Mouse (Mus musculus) cerebral cortex, adult 2 months (tissue): ENCODE measurements around the gene Smdt1.

Source experiments
- WGBS: fragments of 180-500 bp; shearing (Covaris S2); methylation state at CpG from one replicate; pipeline ENCODE4 v1.1.7; 2018; 5-methylcytosine and 5-hydroxymethylcytosine counted together

The Smdt1 gene

GRCm38 (mm10) chr15:82338593-82339112 lies at the start of gene Smdt1, which contains the start of the genes Naga and Pheta2:
Gene Smdt1, plus strand, starts transcription at chr15:82338959.
Gene Naga, minus strand, starts transcription at chr15:82338925.
Gene Pheta2, plus strand, starts transcription at chr15:82338942.
- WGBS = under 1% methylated on average over 41 of the region's 41 CpGs

DNA sequence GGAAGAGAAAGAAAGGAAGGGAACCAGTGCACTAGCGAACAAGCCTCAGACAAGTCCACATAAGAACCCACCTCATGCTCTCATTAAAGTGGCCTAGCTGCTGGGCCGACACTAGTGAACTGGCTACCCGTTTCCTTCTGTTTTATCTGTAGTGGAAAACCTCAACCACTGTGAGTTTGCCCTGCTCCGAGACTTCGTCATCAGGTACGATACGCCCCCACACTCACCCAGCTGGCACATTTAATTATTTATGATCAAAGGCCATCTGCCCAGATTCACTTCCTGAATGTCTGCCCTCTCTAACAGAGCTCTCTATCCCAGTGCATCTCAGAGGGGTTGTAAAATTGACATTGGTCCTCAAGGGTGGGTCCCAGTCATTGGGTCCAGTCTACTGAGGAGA lies 48.5 kb upstream of the Smdt1 start:
- 79% methylated on average over 7 of the region's 7 CpGs for WGBS

DNA sequence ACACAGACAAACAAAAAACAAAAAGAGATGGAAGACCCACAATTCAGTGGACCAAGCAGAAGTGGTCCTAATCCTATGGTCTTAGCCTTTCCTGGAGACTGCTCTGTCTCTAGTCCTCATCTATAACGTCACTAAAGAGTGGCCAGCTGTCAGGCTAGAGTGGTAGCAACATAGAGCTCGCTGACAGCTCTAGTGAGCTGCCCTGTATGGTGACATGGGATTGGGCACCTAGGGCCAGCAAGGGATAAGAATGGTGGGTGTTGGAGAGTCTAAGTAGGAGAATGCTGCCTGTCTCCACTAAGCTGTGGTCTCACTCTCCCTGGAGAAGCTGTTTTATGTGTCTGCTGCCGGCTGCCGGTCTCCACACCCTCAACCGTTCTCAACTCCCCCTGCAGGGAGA lies 45.9 kb upstream of the Smdt1 start:
- 37% methylated on average over 5 of the region's 5 CpGs for WGBS

DNA sequence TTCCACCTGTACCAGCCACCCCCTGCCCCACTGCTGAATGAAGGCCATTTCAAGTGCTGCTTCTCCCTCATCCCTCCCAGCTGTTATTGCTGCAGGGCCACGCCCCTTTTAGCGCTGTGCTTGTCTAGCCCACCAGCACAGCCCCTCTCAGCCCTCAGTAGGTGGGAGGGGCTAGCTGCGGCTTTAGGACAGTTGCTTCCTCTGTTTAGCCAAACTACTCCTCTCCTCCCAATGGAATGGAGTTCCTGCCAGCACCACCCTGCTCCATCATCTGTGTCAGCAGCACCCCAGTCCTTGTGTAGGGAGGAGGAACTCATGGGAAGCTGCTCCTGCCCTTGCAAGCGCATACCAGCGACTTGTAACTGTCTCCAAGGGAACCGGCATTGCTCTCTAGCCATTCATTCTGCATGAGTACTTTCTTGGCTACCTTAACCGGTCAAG lies 45.5 kb upstream of the Smdt1 start:
- WGBS = 6% methylated on average over 7 of the region's 7 CpGs

DNA sequence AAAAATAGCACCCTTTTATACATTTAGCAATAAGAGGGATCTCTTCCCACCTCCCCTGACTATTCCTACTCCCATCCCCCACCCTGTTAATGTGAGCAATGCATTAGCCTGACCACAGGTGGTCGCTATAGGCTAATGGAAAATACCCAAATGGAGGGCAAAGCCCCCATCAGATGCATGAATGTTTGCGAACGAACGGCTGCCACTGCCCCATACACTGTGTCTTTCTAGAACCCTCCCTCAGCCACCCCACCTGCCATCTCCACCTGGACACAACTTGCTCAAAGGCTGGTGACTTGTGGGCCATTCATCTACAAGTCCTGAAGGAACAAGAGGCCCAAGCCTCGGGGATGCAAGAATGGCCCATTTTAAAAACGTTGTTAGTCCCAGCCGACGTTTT lies 44.7 kb upstream of the Smdt1 start:
- WGBS = 13% methylated on average over 8 of the region's 8 CpGs

DNA sequence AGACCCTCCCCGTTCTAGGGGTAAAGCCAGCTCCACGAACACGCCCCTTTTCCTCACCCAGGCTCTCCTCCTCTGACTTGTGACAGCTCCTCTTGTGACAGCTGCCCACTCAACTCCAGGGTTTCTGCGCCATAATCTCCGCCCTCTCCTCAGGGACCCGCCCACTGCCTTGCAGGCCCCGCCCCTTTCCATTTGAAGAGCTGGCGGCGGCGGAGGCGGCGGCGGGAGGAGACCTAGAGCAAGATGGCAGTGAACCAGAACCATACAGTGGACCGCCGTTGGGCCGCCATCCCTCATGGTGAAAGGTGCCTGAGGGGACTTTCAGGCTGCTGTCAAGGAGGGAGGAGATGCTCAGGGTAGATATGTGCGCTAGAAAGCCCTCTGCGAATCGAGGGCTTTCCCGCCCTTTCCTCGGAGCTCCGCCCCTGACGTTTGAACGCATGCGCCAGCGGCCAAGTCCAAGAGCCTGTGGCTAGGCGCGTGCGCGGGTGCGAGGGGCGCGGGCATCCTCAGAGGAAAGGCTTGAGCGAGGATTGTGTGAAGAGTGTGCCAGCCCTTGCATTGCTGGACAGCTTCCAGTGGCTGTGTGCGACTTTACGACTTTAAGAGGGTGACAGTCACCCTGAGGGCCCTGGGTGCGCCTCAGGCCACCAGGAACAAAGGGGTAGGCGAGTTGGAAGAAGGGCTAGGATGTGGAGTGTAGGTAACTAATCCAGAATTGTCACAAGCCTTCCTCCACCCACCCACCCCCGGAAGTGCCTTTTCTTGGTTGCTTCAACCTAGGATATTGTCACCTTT lies 39.8 kb upstream of the Smdt1 start, which contains the start of gene Wbp2nl:
TSS of gene Wbp2nl (plus strand) at position 191 of the 798 bp plus-strand sequence.
- 57% methylated on average over 39 of the region's 39 CpGs for WGBS

DNA sequence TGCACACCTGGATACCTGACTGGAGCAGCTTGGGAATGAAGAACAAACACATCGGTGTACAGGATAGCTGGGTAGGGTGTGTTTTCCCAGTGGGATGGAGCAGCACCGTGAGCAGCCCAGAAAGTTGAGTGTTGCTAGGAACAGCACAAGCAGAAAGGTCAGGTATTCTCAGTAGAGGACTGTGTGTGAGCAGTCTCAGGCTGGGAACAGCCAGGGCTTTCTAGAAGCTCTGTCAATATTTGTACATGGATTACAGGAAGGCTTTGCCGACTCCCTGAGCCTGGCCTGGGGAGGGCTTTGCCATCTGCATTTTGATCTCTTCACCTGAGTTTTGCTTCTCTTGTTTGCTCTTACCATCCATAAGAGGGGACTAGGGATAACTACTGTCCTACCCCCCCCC lies 31.7 kb upstream of the Smdt1 start:
- WGBS = 76% methylated on average over 3 of the region's 3 CpGs

GRCm38 (mm10) chr15:82308416-82308815 lies 30.3 kb upstream of the Smdt1 start:
- 86% methylated on average over 3 of the region's 3 CpGs for WGBS

DNA sequence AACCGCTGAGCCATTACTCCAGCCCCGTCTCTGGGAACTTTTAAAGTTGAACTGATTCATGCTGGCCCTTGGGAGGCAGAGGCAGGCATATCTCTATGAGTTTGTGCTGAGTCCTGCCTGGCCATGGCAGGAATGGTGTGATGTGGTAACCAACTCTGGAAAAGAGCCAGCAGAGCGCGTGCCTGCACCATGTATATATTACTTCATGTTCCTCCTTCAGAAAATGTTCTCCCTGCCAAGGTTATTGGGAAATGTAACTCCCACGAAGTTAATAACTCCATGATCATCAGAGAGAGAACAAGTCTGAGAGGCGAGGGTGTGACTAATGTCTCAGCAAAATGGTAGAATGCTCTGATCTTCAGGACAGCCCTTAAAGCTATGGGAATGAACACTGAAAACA lies 20.9 kb upstream of the Smdt1 start:
- 86% methylated on average over 6 of the region's 6 CpGs for WGBS

DNA sequence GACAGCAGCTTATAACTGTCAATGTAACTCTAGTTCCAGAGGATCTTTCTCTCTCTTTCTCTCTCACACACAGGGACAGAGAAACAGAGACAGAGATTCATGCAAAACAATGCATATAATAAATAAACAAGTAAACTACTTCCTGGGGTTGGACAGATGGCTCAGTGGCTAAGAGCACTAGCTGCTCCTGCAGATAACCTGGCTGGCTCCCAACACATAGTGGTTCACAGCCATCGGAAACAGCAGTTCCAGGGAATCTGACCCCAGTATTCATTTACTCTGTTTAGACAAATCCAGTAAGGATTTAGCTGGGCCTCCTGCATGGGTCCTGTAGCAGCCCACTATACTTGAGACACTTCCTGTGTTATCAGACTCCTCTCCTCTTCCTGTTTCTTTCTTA lies 19.1 kb upstream of the Smdt1 start:
- 56% methylated on average over 1 of the region's 1 CpGs for WGBS

DNA sequence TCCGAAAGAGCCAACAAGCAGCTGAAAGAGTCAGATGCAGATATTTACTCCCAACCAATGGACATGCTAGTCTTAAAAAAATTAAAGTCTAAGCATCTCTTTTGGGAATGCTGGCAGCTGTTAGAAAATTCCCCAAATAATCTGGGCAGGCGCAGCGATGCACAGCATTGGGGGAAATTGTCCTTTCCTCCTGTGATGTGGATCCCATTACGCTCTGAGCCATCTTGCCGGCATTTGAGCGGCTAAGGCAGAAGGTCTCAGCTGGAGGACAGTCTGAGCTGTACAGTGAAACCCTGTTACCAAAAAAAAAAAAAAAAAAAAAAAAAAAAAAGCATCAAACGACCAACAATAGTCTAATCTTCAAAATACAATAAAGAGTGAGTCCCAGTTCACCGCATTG lies 16.6 kb upstream of the Smdt1 start:
- 72% methylated on average over 8 of the region's 8 CpGs for whole genome bisulfite sequencing

DNA sequence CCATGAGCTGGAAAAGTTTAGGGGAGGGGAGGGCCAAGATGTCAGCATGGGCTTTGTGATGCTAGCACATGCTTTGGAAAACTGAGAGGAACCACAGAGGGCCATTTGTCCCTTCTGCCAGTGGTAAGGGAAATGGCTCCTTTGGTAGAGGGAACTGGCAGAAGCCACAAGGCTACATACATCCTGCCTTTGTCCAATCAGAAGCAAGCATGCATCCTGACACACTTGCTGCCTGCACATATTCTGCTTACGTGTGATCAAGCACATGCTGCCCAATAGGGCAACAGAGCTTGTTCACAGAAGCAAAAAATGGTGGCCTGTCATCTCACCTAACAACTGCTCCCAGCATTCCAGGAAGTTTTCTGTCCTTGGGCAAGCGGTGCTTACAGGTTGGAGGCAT lies 13.4 kb upstream of the Smdt1 start:
- 78% methylated on average over 2 of the region's 2 CpGs for WGBS

DNA sequence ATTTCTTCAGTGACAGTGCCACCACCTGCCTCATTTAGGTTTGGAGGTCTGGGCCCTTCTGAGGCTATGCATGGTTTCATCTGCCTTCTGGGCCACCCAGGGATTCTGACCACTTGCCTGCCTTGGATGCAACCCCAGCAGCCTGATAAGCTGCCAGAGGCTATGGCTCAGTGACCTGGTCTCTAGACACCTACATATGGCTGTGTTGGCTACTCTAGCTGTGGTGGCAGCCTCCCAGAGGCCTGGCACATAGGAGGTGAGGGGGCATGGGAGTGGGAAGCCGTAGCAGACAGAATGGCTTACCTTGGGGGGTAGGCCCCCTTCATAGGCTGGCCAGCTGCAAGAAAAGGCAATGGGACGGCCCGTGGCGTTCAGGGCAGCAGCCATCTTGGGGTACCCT lies 3.6 kb upstream of the Smdt1 start:
- 99% methylated on average over 4 of the region's 4 CpGs for WGBS

GRCm38 (mm10) chr15:82336629-82337028 lies 2.1 kb upstream of the Smdt1 start:
- WGBS = 85% methylated on average over 12 of the region's 12 CpGs

DNA sequence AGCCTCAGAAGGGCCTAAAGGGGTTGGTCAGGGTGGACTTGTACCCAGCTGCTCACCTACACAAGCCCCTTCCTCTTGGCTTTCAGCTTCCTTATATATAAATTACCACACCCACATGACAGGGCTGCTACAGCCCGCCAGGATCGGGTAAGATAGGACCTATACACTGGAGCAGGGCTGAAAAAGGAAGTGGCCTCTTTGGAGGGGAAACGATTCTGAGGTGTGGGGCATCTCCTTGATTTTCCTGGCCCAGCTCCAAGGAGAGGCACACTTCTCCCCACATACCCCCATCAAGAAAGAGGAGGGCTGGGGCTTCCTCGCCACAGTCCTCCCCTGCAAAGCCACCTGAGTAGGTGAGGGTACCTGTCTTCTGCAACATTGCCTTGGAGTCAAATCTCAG lies 884 bp upstream of the Smdt1 start:
- 24% methylated on average over 4 of the region's 4 CpGs for WGBS

DNA sequence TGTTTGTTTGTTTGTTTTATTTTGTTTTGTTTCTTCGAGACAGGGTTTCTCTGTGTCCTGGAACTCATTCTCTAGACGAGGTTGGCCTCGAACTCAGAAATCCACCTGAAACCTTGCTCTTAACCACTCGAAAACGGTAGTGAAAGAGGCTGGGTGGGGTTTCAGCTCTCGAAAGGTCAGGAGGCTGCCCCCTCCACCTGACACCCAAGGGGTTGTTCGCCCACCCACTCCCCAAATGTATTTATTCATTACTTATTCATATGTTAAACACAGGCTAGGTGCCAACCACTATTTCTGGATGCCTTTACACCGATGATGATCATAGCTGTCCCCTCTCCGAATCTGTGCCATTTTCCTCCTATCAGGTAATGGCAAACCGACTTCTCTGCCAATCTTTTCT lies 391 bp downstream of the Smdt1 start:
- 47% methylated on average over 10 of the region's 10 CpGs for WGBS

- 86% methylated on average over 8 of the region's 8 CpGs for WGBS
These were observed 985 bp downstream of the Smdt1 start for GRCm38 (mm10) chr15:82339634-82340254.

- WGBS = 59% methylated on average over 21 of the region's 21 CpGs
These were observed 1.8 kb downstream of the Smdt1 start for GRCm38 (mm10) chr15:82340414-82341035.

DNA sequence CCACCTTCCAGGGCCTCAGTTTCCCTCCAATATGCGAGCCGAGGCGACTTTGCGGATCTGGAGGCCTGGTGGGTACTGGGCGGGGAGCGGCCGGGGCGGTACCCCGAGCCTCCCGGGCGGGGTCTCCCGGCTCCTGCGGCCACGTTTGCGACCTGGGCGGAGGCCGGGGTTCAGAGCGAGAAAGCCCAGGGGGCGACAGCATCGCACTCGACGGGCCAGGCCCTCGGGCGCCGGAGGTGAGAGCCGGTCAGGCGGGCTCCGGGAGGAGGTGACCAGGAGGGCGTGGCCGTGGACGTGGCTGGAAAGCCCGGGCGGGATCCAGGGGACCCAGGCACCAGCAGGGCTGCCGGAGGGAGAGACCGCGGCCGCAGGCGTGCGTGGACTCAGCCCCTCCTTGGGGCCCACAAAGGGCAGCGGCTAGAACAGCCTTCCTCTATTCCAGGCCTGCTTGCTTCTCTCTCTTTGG lies 2.3 kb downstream of the Smdt1 start:
- 18% methylated on average over 38 of the region's 40 CpGs for WGBS

DNA sequence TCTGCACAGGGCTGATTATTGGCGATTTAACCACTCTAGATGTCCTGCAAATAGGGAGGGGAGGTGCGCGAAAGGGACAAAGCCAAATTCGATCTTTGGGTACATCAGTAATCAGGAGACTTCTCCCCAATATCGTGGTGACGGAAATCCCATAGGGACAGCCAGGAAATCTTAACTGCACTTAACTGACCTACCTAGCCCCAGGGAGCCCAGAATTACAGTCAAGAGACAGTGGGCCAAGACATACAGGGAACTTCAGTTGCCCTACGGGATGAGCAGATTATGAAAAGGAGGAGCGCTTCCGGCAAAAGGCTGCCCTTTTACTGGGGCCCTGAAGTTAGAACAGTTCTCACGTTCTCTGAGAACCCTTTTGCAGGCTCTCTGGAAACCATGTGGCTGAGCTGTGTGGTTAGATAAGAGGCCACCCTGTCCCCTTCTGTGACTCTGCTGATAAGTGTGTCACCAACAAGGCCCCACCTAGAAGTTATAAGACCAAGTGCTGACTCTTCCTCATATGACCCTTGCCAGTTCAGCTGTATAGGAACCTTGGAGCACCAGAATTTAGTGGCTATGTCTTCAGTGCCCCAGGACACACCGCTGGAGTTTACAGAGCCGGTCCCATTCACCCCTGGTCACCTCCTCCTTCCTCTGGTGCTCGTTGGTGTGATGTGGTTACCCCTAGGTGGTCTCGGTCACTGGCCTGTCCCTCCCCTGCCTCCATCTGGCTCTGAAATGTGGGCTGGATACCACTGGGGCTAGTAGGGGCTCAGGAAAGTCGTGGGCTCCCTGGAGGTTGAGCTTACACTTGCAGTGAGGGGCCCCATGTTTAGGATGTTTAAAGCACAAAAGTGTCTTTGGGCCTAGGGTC lies 3.1 kb downstream of the Smdt1 start:
- 83% methylated on average over 15 of the region's 15 CpGs for WGBS

- 82% methylated on average over 5 of the region's 5 CpGs for WGBS
These were observed 3.8 kb downstream of the Smdt1 start for GRCm38 (mm10) chr15:82342543-82342935.
